Mouse (Mus musculus): ENCODE data around the gene Hp1bp3. TPM values are rescaled to one million over a fixed set of nuclear protein-coding genes. Genes with fewer than 3 reads are reported as not detected.

Gene Hp1bp3
- polyA plus RNA-seq, 1 experiment from 2014 or later: 173 TPM

GRCm38 (mm10) chr4:138222396-138222795 is 6.3 kb downstream of the Hp1bp3 start:
- DNase-seq (ENCODE audit: low spot score): peak; percentile 60

GRCm38 (mm10) chr4:138223623-138224022 is 7.5 kb downstream of the Hp1bp3 start:
- DNase-seq (ENCODE audit: low spot score): no peak

- no peak for DNase-seq (ENCODE audit: low spot score)
Observed at GRCm38 (mm10) chr4:138246756-138247665, 30.9 kb downstream of the Hp1bp3 start.

- DNase-seq (ENCODE audit: low spot score): peak; percentile 86
Observed at GRCm38 (mm10) chr4:138250088-138250960, 34.2 kb downstream of the Hp1bp3 start, which contains the start of the genes Sh2d5 and Kif17. Gene Sh2d5 (plus strand): TSS chr4:138250403. Gene Kif17 (plus strand): TSS chr4:138250435.

GRCm38 (mm10) chr4:138251819-138252218 is 35.7 kb downstream of the Hp1bp3 start:
- DNase-seq (ENCODE audit: low spot score): peak; percentile 55

- peak; percentile 4 for DNase-seq (ENCODE audit: low spot score)
Observed at GRCm38 (mm10) chr4:138252231-138252630, 36.1 kb downstream of the Hp1bp3 start.

- DNase-seq (ENCODE audit: low spot score): peak; percentile 44
Observed at GRCm38 (mm10) chr4:138257116-138257687, 41.1 kb downstream of the Hp1bp3 start.

GRCm38 (mm10) chr4:138258663-138259062 is 42.6 kb downstream of the Hp1bp3 start:
- DNase-seq (ENCODE audit: low spot score): no peak

GRCm38 (mm10) chr4:138259482-138259881 is 43.4 kb downstream of the Hp1bp3 start:
- DNase-seq (ENCODE audit: low spot score): peak; percentile 25

- peak; percentile 79 for DNase-seq (ENCODE audit: low spot score)
Observed at GRCm38 (mm10) chr4:138261843-138262681, 46.0 kb downstream of the Hp1bp3 start.

- no peak for DNase-seq (ENCODE audit: low spot score)
Observed at GRCm38 (mm10) chr4:138267869-138268268, 51.8 kb downstream of the Hp1bp3 start.

GRCm38 (mm10) chr4:138272011-138272997 is 56.2 kb downstream of the Hp1bp3 start:
- DNase-seq (ENCODE audit: low spot score): no peak

- DNase-seq (ENCODE audit: low spot score): no peak
Observed at GRCm38 (mm10) chr4:138278346-138278745, 62.2 kb downstream of the Hp1bp3 start.

- DNase-seq (ENCODE audit: low spot score): peak; percentile 90
Observed at GRCm38 (mm10) chr4:138282834-138283233, 66.7 kb downstream of the Hp1bp3 start.

- peak; percentile 57 for DNase-seq (ENCODE audit: low spot score)
Observed at GRCm38 (mm10) chr4:138286411-138286810, 70.3 kb downstream of the Hp1bp3 start.

- DNase-seq (ENCODE audit: low spot score): no peak
Observed at GRCm38 (mm10) chr4:138288691-138289090, 72.6 kb downstream of the Hp1bp3 start.

- DNase-seq (ENCODE audit: low spot score): no peak
Observed at GRCm38 (mm10) chr4:138292028-138292427, 75.9 kb downstream of the Hp1bp3 start.

GRCm38 (mm10) chr4:138293261-138293948 is 77.3 kb downstream of the Hp1bp3 start:
- DNase-seq (ENCODE audit: low spot score): no peak

All from thymus, postnatal 0 days (tissue).